Mouse (Mus musculus): Measurements from ENCODE around the gene Ngdn. TPM values are rescaled to one million over a fixed set of nuclear protein-coding genes. Genes with fewer than 3 reads are reported as not detected.
"Not testable (repeated sequence)": the region's sequence is repeated elsewhere in the genome, so short reads cannot be mapped to it uniquely, and the experiment has no call there.

Ngdn gene
- total RNA-seq, 1 experiment = 53.5 TPM

GRCm38 (mm10) chr14:55029034-55029698 is 13.9 kb downstream of the Ngdn start:
- Histone ChIP-seq H3K27ac (ENCODE audit: insufficient read depth, low read depth, low read length, poor library complexity, severe bottlenecking) (no peak overlapping the region; the same call in 1 of the 2 replicates), H3K4me1 (ENCODE audit: control insufficient read depth in 2 of 2, insufficient read depth in 2 of 2, low read length in 2 of 2, poor library complexity in 1 of 2) (peaks cover 4 to 23% of the 10 kb centered on the region in 2 experiments; a peak in 2 of 4 replicates), H3K36me3 (ENCODE audit: control insufficient read depth, insufficient read depth, low read length, poor library complexity, severe bottlenecking) (peaks cover 4% of the 10 kb centered on the region; the same call in 1 of the 2 replicates), H3K4me3 (ENCODE audit: insufficient read depth in 1 of 2, low read depth in 1 of 2, low read length in 2 of 2, poor library complexity in 1 of 2, severe bottlenecking in 1 of 2) (no peak overlapping the region), H3K9ac (ENCODE audit: insufficient read depth, low read depth, low read length, poor library complexity, severe bottlenecking) (no peak overlapping the region), H3K9me3 (ENCODE audit: control insufficient read depth, insufficient read depth, low read depth, low read length) (no peaks in the 10 kb centered on the region)
- in situ Hi-C loops (cut with MboI; ENCODE audit: low sequenced_read_pairs in 2 of 2, unreplicated experiment in 2 of 2) = loop anchor here (5.0 kb wide), 2 partner anchors 68 to 73 kb away; no protein-coding TSS in a partner anchor
- no peak for TF ChIP-seq ZNF384 (IDR thresholded peaks at IDR 0.05; ENCODE audit: low read depth, low read length)
- DNase-seq (ENCODE audit: low read depth, low spot score) = no peak

GRCm38 (mm10) chr14:55032695-55033225 is 17.5 kb downstream of the Ngdn start:
- H3K27ac ChIP-seq (ENCODE audit: insufficient read depth, low read depth, low read length, poor library complexity, severe bottlenecking) = no peak overlapping the region
- H3K9ac ChIP-seq (ENCODE audit: insufficient read depth, low read depth, low read length, poor library complexity, severe bottlenecking) = peak overlapping the region; percentile 73
- H3K9me3 ChIP-seq (ENCODE audit: control insufficient read depth, insufficient read depth, low read depth, low read length) = no peaks in the 10 kb centered on the region
- H3K4me3 ChIP-seq (ENCODE audit: insufficient read depth in 1 of 2, low read depth in 1 of 2, low read length in 2 of 2, poor library complexity in 1 of 2, severe bottlenecking in 1 of 2) = peak overlapping the region; percentile 48 to 56
- in situ Hi-C loops (cut with MboI; ENCODE audit: low sequenced_read_pairs in 2 of 2, unreplicated experiment in 2 of 2) = no loop called here
- peaks cover 4 to 18% of the 10 kb centered on the region in 2 experiments; a peak in 2 of 4 replicates for H3K4me1 ChIP-seq (ENCODE audit: control insufficient read depth in 2 of 2, insufficient read depth in 2 of 2, low read length in 2 of 2, poor library complexity in 1 of 2)
- TF ChIP-seq CHD2 (IDR thresholded peaks at IDR 0.05; ENCODE audit: low read depth, low read length) (no peak), ZNF384 (IDR thresholded peaks at IDR 0.05; ENCODE audit: low read depth, low read length) (no peak), HCFC1 (IDR thresholded peaks at IDR 0.05; ENCODE audit: borderline replicate concordance, insufficient read depth, low read length) (no peak), MAFK (IDR thresholded peaks at IDR 0.05; ENCODE audit: insufficient read depth, low read depth, low read length) (no peak), ZC3H11A (IDR thresholded peaks at IDR 0.05; ENCODE audit: borderline replicate concordance, low read depth, low read length) (no peak)
- H3K36me3 ChIP-seq (ENCODE audit: control insufficient read depth, insufficient read depth, low read length, poor library complexity, severe bottlenecking) = no peaks in the 10 kb centered on the region
- DNase-seq (ENCODE audit: low read depth, low spot score) = no peak

GRCm38 (mm10) chr14:55043694-55044093 is 28.4 kb downstream of the Ngdn start:
- H3K4me1 ChIP-seq (ENCODE audit: control insufficient read depth in 2 of 2, insufficient read depth in 2 of 2, low read length in 2 of 2, poor library complexity in 1 of 2); H3K9ac ChIP-seq (ENCODE audit: insufficient read depth, low read depth, low read length, poor library complexity, severe bottlenecking); H3K4me3 ChIP-seq (ENCODE audit: insufficient read depth in 1 of 2, low read depth in 1 of 2, low read length in 2 of 2, poor library complexity in 1 of 2, severe bottlenecking in 1 of 2); in situ Hi-C loops (cut with MboI; ENCODE audit: low sequenced_read_pairs in 2 of 2, unreplicated experiment in 2 of 2); H3K36me3 ChIP-seq (ENCODE audit: control insufficient read depth, insufficient read depth, low read length, poor library complexity, severe bottlenecking); H3K27ac ChIP-seq (ENCODE audit: insufficient read depth, low read depth, low read length, poor library complexity, severe bottlenecking); H3K9me3 ChIP-seq (ENCODE audit: control insufficient read depth, insufficient read depth, low read depth, low read length); DNase-seq (ENCODE audit: low read depth, low spot score): not testable (repeated sequence)

GRCm38 (mm10) chr14:55047971-55048531 is 32.8 kb downstream of the Ngdn start:
- TF ChIP-seq HCFC1 (IDR thresholded peaks at IDR 0.05; ENCODE audit: borderline replicate concordance, insufficient read depth, low read length) = no peak
- no peak for TF ChIP-seq ZC3H11A (IDR thresholded peaks at IDR 0.05; ENCODE audit: borderline replicate concordance, low read depth, low read length)
- TF ChIP-seq CHD2 (IDR thresholded peaks at IDR 0.05; ENCODE audit: low read depth, low read length) = peak; percentile 81; the same call in 1 of the 2 replicates
- TF ChIP-seq MAFK (IDR thresholded peaks at IDR 0.05; ENCODE audit: insufficient read depth, low read depth, low read length) = peak; percentile 60; the same call in 1 of the 2 replicates
- Histone ChIP-seq H3K27ac (ENCODE audit: insufficient read depth, low read depth, low read length, poor library complexity, severe bottlenecking) (peak overlapping the region; percentile 80; the same call in 1 of the 2 replicates), H3K9ac (ENCODE audit: insufficient read depth, low read depth, low read length, poor library complexity, severe bottlenecking) (no peak overlapping the region; the same call in 1 of the 2 replicates), H3K9me3 (ENCODE audit: control insufficient read depth, insufficient read depth, low read depth, low read length) (no peaks in the 10 kb centered on the region), H3K4me3 (ENCODE audit: insufficient read depth in 1 of 2, low read depth in 1 of 2, low read length in 2 of 2, poor library complexity in 1 of 2, severe bottlenecking in 1 of 2) (no peak overlapping the region; a peak in 1 of 4 replicates), H3K4me1 (ENCODE audit: control insufficient read depth in 2 of 2, insufficient read depth in 2 of 2, low read length in 2 of 2, poor library complexity in 1 of 2) (peaks cover 7 to 16% of the 10 kb centered on the region in 2 experiments; a peak in 3 of 4 replicates), H3K36me3 (ENCODE audit: control insufficient read depth, insufficient read depth, low read length, poor library complexity, severe bottlenecking) (no peaks in the 10 kb centered on the region)
- no peak for DNase-seq (ENCODE audit: low read depth, low spot score)
- in situ Hi-C loops (cut with MboI; ENCODE audit: low sequenced_read_pairs in 2 of 2, unreplicated experiment in 2 of 2) = no loop called here
